Mouse (Mus musculus): ENCODE results near the gene Minpp1. TPM values are rescaled to one million over a fixed set of nuclear protein-coding genes. Genes with fewer than 3 reads are reported as not detected.
"Not testable (repeated sequence)": the region's sequence is repeated elsewhere in the genome, so short reads cannot be mapped to it uniquely, and the experiment has no call there.

The Minpp1 gene
- polyA plus RNA-seq (2016; fragmentation: Nextera tagmentation; extraction: Ambion mirVana): 64.0 and 64.2 TPM in 2 replicates

DNA sequence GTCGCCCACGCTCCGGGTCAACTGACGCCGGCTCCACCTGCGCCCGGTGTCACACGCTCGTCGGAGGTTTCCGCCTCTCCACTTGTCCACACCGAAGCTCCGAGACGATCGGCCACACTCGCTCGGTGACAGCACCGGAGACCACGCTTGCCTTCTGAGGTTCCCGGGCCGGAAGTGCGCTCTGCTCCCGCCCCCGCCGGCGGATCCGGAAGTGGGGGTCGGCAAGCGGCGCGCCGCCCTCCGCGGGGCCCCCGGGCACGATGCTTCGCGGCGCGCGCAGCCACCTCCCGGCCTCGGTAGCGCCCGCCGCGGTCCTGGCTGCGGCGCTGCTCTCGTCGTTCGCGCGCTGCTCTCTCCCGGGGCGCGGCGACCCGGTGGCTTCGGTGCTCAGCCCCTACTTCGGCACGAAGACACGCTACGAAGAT, at the start of gene Minpp1:
Gene Minpp1, plus strand, starts transcription at position 89 of the 425 bp plus-strand sequence.
- Histone ChIP-seq H3K27me3 (ENCODE audit: poor library complexity, severe bottlenecking) (no peaks in the 10 kb centered on the region), H3K9me3 (no peaks in the 10 kb centered on the region), H3K4me3 (peak within 1 kb of the TSS; percentile 79), H3K36me3 (replicated peaks) (no peaks in the 10 kb centered on the region; the same call in 1 of the 2 replicates), H3K27ac (peak within 1 kb of the TSS; percentile 91), H3K4me1 (peaks cover 33% of the 10 kb centered on the region)
- WGBS: under 1% methylated on average over 64 of the region's 64 CpGs
- peak; percentile 85 for DNase-seq (ENCODE audit: extremely low spot score, low spot score)

DNA sequence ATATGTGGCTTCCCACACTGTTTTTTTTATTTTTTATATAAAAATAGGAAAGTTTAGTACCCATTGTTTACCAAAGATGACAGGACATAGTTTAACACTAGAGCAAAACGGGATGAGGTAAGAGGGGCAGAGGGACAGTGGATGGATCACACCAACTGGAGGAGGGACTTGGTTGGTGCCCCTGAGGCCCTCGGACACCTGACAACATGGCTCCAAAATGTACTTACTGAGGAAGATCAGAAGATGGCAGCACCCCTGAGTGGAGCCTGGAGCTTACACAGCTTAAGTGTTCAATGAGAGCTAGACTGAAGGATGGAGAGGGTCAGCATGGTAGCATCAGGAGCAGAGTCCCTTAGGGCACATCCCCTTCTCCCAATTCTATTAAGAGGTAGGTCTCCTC, 46.2 kb upstream of the Minpp1 start:
- no peak for DNase-seq (ENCODE audit: extremely low spot score, low spot score)
- no peak overlapping the region for H3K27ac ChIP-seq
- peaks cover 12% of the 10 kb centered on the region; the same call in 1 of the 2 replicates for H3K9me3 ChIP-seq
- 91% methylated on average over 2 of the region's 2 CpGs for WGBS
- no peaks in the 10 kb centered on the region for H3K27me3 ChIP-seq (ENCODE audit: poor library complexity, severe bottlenecking)
- H3K4me1 ChIP-seq: no peaks in the 10 kb centered on the region
- no peak overlapping the region for H3K4me3 ChIP-seq
- no peaks in the 10 kb centered on the region for H3K36me3 ChIP-seq (replicated peaks)

DNA sequence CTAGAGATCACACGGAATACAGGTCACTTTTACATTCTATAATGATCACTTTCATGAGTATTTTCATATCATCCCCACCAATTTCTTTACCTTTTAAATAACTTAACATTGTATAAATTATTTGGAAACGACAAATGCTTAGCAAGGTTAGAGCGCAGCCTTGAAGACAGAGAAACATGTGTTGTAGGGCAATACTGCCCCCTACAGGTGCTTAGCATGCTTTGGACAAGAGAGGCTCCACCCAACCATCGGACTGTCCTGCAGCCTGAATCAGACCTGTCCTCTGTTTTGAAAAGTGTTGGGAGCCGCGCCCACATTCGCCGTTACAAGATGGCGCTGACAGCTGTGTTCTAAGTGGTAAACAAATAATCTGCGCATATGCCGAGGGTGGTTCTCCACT, 44.0 kb upstream of the Minpp1 start:
- H3K9me3 ChIP-seq: peaks cover 12% of the 10 kb centered on the region; the same call in 1 of the 2 replicates
- no peak overlapping the region for H3K4me3 ChIP-seq
- H3K27ac ChIP-seq: no peak overlapping the region
- WGBS: 95% methylated on average over 11 of the region's 11 CpGs
- H3K4me1 ChIP-seq: no peaks in the 10 kb centered on the region
- no peaks in the 10 kb centered on the region for H3K27me3 ChIP-seq (ENCODE audit: poor library complexity, severe bottlenecking)
- no peaks in the 10 kb centered on the region for H3K36me3 ChIP-seq (replicated peaks)
- no peak for DNase-seq (ENCODE audit: extremely low spot score, low spot score)

DNA sequence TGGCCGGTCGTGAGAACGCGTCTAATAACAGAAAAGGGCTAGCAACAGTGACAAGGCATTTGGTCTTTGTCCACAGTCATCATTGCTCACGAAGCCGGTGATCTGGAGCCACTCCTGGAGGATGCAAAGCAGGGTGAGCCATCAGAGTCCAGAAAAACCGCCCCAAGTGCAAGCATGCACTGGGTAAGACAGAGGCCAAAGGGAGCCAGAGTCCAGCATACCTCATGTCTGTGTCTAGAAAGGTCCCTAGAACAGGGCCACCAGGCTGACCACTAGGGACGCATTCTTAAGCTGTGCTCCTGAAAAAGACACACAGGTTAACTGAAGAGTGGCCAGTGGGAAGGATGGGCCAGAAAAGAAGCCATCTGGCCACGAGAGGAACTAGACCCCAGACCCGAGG, 36.6 kb upstream of the Minpp1 start:
- Histone ChIP-seq H3K27ac (no peak overlapping the region), H3K4me1 (no peaks in the 10 kb centered on the region), H3K27me3 (ENCODE audit: poor library complexity, severe bottlenecking) (no peaks in the 10 kb centered on the region), H3K9me3 (no peaks in the 10 kb centered on the region; the same call in 1 of the 2 replicates), H3K36me3 (replicated peaks) (no peaks in the 10 kb centered on the region), H3K4me3 (no peak overlapping the region)
- DNase-seq (ENCODE audit: extremely low spot score, low spot score): no peak
- 96% methylated on average over 10 of the region's 10 CpGs for WGBS

DNA sequence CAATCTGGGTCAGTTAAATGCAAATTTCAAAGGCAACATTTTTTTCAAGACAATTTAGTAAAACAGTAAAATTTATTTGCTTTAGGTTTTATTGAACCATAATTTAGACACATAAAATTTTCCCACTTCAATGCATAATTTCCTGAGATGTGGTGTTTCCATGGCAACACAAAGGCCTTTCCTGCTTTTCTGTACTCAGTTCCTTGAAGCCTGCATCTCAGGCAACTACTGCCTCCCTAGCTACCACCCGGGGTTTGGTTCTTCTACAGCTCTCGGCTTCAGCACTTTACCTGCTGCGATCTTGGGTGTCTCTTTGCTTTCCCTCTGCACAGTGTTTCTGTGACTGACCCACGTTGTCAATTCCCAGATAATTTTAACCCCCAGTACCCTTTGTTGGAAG, 33.3 kb upstream of the Minpp1 start:
- Histone ChIP-seq H3K4me1 (no peaks in the 10 kb centered on the region), H3K27ac (no peak overlapping the region), H3K36me3 (replicated peaks) (no peaks in the 10 kb centered on the region), H3K4me3 (no peak overlapping the region), H3K9me3 (no peaks in the 10 kb centered on the region; the same call in 1 of the 2 replicates), H3K27me3 (ENCODE audit: poor library complexity, severe bottlenecking) (no peaks in the 10 kb centered on the region)
- DNase-seq (ENCODE audit: extremely low spot score, low spot score): no peak
- WGBS: 81% methylated on average over 4 of the region's 4 CpGs

DNA sequence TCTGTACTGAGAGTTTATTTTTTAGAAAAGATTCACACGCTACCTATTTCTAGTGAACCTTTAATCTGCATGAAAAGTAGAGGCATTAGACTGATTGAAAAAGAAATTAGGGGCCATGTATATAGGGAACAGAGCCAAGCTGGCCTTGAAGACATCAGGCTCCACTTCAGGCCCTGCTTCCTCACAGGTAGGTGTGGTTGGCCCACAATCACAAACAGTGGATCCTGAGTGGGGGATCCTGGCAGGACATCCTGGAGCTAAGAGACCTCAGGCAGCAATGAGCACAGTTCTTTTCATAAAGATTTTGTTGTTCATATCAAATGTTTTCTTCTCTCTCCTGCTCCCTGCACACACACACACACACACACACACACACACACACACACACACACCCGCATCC, 28.8 kb upstream of the Minpp1 start:
- Histone ChIP-seq H3K4me1 (no peaks in the 10 kb centered on the region), H3K4me3 (no peak overlapping the region), H3K27ac (no peak overlapping the region), H3K36me3 (replicated peaks) (no peaks in the 10 kb centered on the region), H3K27me3 (ENCODE audit: poor library complexity, severe bottlenecking) (no peaks in the 10 kb centered on the region), H3K9me3 (no peaks in the 10 kb centered on the region)
- DNase-seq (ENCODE audit: extremely low spot score, low spot score): no peak
- WGBS: 92% methylated on average over 2 of the region's 2 CpGs

DNA sequence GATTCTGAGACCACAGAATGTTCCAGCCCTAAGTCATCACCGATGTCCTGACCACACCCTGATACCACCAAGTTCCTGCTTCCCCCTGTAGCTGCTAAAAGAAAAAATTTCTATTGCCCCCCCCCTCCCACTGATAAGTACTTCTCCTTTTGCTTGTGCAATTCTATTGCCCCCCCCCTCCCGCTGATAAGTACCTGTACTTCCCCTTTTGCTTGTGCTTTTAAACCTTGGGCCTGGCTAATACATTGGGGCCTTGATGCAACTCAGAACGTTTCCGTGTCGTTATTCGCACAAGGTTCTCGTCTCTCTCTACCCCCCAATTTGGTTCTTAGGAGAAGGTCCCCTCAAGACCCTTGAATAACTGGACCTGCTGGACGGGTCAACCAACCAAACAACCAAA, 27.9 kb upstream of the Minpp1 start:
- not testable (repeated sequence) for H3K36me3 ChIP-seq (replicated peaks); H3K27ac ChIP-seq; H3K4me3 ChIP-seq; H3K9me3 ChIP-seq; H3K4me1 ChIP-seq; H3K27me3 ChIP-seq (ENCODE audit: poor library complexity, severe bottlenecking); DNase-seq (ENCODE audit: extremely low spot score, low spot score)
- WGBS: 93% methylated on average over 8 of the region's 8 CpGs

DNA sequence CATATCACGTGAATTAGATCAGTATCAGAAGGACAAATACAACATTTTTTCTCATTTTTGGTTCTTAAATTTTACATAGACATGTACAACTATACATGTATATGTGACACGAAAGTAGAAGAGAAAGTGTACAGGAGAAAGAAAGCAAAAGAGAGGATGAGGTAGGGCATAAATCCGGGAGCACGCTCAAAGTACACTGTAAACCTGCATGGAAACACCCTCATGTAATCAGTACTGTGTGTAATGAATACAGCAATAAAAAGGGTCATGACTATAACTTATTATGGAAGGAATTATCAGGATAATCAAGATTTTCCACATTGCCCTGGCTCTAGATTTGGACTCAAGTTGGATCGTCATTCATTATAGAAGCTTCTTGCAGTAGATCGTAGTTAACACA, 22.5 kb upstream of the Minpp1 start:
- Histone ChIP-seq H3K27ac (no peak overlapping the region), H3K4me3 (no peak overlapping the region), H3K27me3 (ENCODE audit: poor library complexity, severe bottlenecking) (no peaks in the 10 kb centered on the region), H3K36me3 (replicated peaks) (no peaks in the 10 kb centered on the region), H3K4me1 (no peaks in the 10 kb centered on the region), H3K9me3 (no peaks in the 10 kb centered on the region)
- DNase-seq (ENCODE audit: extremely low spot score, low spot score): no peak
- 92% methylated on average over 6 of the region's 6 CpGs for WGBS

DNA sequence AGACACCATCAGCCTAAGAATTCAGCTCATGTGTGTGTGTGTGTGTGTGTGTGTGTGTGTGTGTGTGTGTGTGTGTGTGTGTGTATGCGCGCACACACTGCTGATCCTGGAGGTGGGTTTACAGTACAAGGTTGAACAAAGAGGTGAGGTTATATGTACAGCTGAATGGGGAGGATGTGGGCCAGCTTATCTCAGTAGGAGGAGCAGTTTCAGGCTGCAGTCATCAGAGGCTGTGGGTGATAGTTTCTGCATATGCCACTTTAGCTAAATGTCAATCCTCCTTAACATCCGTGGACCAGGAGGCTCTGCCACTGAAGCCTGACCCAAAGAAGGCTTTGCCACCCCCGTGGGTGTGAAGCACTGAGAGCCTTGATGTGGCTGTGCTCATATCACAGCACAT, 20.3 kb upstream of the Minpp1 start:
- 85% methylated on average over 4 of the region's 4 CpGs for WGBS
- H3K27me3 ChIP-seq (ENCODE audit: poor library complexity, severe bottlenecking): no peaks in the 10 kb centered on the region
- H3K36me3 ChIP-seq (replicated peaks): no peaks in the 10 kb centered on the region

DNA sequence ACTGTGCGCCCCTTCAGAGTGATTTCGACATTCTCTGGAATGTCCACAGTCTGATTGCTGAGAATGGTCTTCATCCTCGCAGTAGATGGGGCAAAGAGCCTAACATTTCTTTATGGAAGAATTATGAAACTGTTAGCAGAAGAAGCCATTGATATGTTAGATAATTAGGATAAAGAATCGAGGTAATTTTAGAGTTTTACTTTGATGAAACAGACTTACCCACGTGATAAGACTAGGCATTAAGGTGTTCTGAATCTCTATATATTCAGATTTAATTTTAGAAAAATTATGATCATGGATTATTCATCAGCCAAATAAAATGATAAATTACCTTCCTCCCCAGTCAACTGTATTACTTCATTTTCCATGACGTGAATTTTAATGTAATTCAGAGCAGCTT, 19.1 kb upstream of the Minpp1 start, which contains the start of gene Rpl9-ps6:
Gene Rpl9-ps6, minus strand, starts transcription at position 101 of the 400 bp plus-strand sequence.
- Histone ChIP-seq H3K4me1 (no peaks in the 10 kb centered on the region), H3K9me3 (no peaks in the 10 kb centered on the region), H3K27me3 (ENCODE audit: poor library complexity, severe bottlenecking) (no peaks in the 10 kb centered on the region), H3K27ac (no peak within 1 kb of the TSS), H3K4me3 (no peak within 1 kb of the TSS), H3K36me3 (replicated peaks) (no peaks in the 10 kb centered on the region)
- WGBS: 93% methylated on average over 6 of the region's 6 CpGs
- no peak for DNase-seq (ENCODE audit: extremely low spot score, low spot score)

More for the DNA sequence above, 20.3 kb upstream of the Minpp1 start:
- no peaks in the 10 kb centered on the region for H3K4me1 ChIP-seq
- no peak for DNase-seq (ENCODE audit: extremely low spot score, low spot score)
- H3K4me3 ChIP-seq: no peak overlapping the region
- no peak overlapping the region for H3K27ac ChIP-seq
- no peaks in the 10 kb centered on the region for H3K9me3 ChIP-seq

DNA sequence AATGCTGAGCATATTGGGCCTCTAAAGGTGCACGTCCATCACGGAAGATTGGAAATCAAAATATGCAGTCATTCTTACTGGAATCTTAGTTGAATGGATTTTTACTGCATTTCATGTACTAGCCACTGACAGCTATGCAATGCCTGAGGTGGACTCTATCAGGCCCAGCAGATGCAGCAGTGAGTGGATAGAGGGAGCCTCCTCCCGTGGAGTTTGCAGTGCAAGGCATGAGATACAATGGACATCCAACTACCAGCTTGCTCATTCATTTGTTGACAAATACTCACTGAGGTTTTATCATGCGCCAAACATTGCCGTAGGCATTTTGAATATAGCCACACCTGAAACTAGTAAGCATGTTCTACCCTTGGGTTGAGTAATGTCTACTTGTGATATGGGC, 18.2 kb upstream of the Minpp1 start:
- H3K36me3 ChIP-seq (replicated peaks): no peaks in the 10 kb centered on the region
- H3K4me3 ChIP-seq: no peak overlapping the region
- DNase-seq (ENCODE audit: extremely low spot score, low spot score): no peak
- H3K27ac ChIP-seq: no peak overlapping the region
- no peaks in the 10 kb centered on the region for H3K9me3 ChIP-seq
- no peaks in the 10 kb centered on the region for H3K4me1 ChIP-seq
- no peaks in the 10 kb centered on the region for H3K27me3 ChIP-seq (ENCODE audit: poor library complexity, severe bottlenecking)
- WGBS: 93% methylated on average over 5 of the region's 5 CpGs

DNA sequence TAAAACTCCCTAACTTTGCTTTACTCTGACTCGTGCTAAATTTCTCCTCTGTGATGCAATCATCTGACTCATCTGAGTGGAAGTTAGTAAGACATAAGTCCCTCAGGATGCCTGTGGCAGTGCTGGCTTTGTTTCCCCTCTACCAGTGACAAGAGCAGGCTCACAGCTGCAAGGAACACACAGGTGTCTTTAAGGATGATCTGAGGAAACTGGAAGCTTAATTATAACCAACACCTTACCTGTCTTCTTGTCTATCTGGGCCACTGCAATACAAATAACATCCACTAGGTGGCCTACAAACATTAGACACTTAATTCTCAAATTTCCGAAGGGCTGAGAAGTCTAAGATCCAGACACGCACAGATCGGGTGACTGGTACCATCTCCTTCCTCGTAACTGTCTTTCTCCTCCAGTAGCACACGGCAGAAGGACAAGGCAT, 15.5 kb upstream of the Minpp1 start:
- Histone ChIP-seq H3K27me3 (ENCODE audit: poor library complexity, severe bottlenecking) (no peaks in the 10 kb centered on the region), H3K9me3 (no peaks in the 10 kb centered on the region), H3K4me1 (no peaks in the 10 kb centered on the region), H3K27ac (no peak overlapping the region), H3K36me3 (replicated peaks) (no peaks in the 10 kb centered on the region), H3K4me3 (no peak overlapping the region)
- no peak for DNase-seq (ENCODE audit: extremely low spot score, low spot score)
- 52% methylated on average over 6 of the region's 6 CpGs for WGBS

DNA sequence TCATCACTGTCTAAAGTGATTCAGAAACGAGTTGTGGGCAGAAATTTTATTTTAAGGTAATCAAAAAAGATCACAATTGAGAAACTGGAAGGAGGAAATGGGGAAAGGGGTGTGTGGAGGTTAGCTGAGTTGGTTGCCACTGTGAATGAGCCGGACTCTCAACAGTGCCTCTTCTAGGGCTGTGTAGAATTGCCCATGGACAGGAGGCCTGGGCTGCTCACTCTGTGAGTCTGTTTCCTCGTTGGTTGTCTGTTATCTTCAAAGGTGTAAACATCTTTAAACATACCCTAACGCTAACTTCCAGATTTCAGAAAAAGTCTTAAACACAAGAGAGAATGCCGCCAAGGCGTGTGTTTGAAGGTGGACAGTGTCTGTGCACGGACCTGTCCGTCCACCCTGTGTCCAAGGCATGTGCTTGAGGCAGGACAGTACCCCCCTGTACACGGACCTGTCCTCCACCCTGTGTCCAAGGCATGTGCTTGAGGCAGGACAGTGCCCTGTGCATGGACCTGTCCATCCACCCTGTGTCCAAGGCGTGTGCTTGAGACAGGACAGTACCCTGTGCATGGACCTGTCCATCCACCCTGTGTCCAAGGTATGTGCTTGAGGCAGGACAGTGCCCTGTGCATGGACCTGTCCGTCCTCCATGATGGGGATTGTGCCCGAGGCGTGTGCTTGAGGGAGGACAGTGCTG, 14.9 kb upstream of the Minpp1 start:
- H3K27ac ChIP-seq: no peak overlapping the region
- H3K36me3 ChIP-seq (replicated peaks): no peaks in the 10 kb centered on the region
- no peaks in the 10 kb centered on the region for H3K4me1 ChIP-seq
- WGBS: 88% methylated on average over 13 of the region's 13 CpGs
- no peaks in the 10 kb centered on the region for H3K9me3 ChIP-seq
- no peaks in the 10 kb centered on the region for H3K27me3 ChIP-seq (ENCODE audit: poor library complexity, severe bottlenecking)
- H3K4me3 ChIP-seq: no peak overlapping the region
- DNase-seq (ENCODE audit: extremely low spot score, low spot score): no peak

Data from forebrain, embryonic 10.5 days (tissue).